ENCODE assay signal across 12 mouse cellular contexts in genomic region chr10:76067674-76068613, GRCm38 (mm10). TPM values are rescaled to one million over a fixed set of nuclear protein-coding genes. Genes with fewer than 3 reads are reported as not detected.
DNase-seq lines count a peak whose midpoint lies in the region; ATAC-seq and TF ChIP-seq lines count a peak whose summit lies in the region.
"Had no signal": no experiment of that assay in that cellular context is flagged by ENCODE, and none has a peak within 500 bp of the region (broad histone marks: within the 10 kb centered on the region; RNA-seq: fewer than 3 reads in every experiment).

No protein-coding gene starts in this region.

- no peak overlapping the region for H3K4me3 ChIP-seq in lung, postnatal 0 days (ENCODE audit: low read depth, low read length)
- no peak overlapping the region for H3K4me3 ChIP-seq in lung, adult 2 months (replicated peaks; ENCODE audit: extremely low read depth, low read depth, low read length)
- no peak overlapping the region for H3K4me3 ChIP-seq in stomach, postnatal 0 days (ENCODE audit: low read depth, low read length)
- H3K4me3 ChIP-seq: embryonic facial prominence, embryonic 13.5 days had no signal

- no peaks in the 10 kb centered on the region for H3K27me3 ChIP-seq in lung, postnatal 0 days (replicated peaks; ENCODE audit: insufficient read depth, low read length)
- H3K27me3 ChIP-seq in stomach, postnatal 0 days (ENCODE audit: control insufficient read depth, insufficient read depth, low read length): no peaks in the 10 kb centered on the region
- H3K27me3 ChIP-seq: embryonic facial prominence, embryonic 13.5 days; Patski had no signal

- H3K4me1 ChIP-seq in lung, postnatal 0 days (ENCODE audit: insufficient read depth, low read depth, low read length): no peaks in the 10 kb centered on the region
- no peaks in the 10 kb centered on the region; the same call in 1 of the 2 replicates for H3K4me1 ChIP-seq in lung, adult 2 months (ENCODE audit: control insufficient read depth, insufficient read depth, low read length)
- H3K4me1 ChIP-seq in stomach, postnatal 0 days (replicated peaks; ENCODE audit: control insufficient read depth, insufficient read depth): no peaks in the 10 kb centered on the region
- H3K4me1 ChIP-seq: embryonic facial prominence, embryonic 13.5 days had no signal

- no peak overlapping the region for H3K4me2 ChIP-seq in lung, postnatal 0 days (replicated peaks; ENCODE audit: low read depth, low read length)
- no peak overlapping the region for H3K4me2 ChIP-seq in stomach, postnatal 0 days (replicated peaks; ENCODE audit: low read depth)
- H3K4me2 ChIP-seq: embryonic facial prominence, embryonic 13.5 days had no signal

- no peak overlapping the region for H3K9ac ChIP-seq in lung, postnatal 0 days (replicated peaks; ENCODE audit: low read depth)
- no peak overlapping the region for H3K9ac ChIP-seq in stomach, postnatal 0 days (ENCODE audit: low read length)
- H3K9ac ChIP-seq: embryonic facial prominence, embryonic 13.5 days had no signal

- WGBS in lung, postnatal 0 days: 23% methylated on average over 12 of the region's 12 CpGs
- WGBS in lung, adult 2 months: 30% methylated on average over 12 of the region's 12 CpGs
- 27% methylated on average over 12 of the region's 12 CpGs for whole genome bisulfite sequencing in stomach, postnatal 0 days

- H3K9me3 ChIP-seq in lung, postnatal 0 days (ENCODE audit: low read length): no peaks in the 10 kb centered on the region
- no peaks in the 10 kb centered on the region for H3K9me3 ChIP-seq in stomach, postnatal 0 days (ENCODE audit: control insufficient read depth, low read length)
- H3K9me3 ChIP-seq: embryonic facial prominence, embryonic 13.5 days had no signal

- DNase-seq in lung, postnatal 0 days (ENCODE audit: low spot score): peak; percentile 7
- DNase-seq in lung, adult 2 months: no peak
- peak; percentile 73 to 80 for DNase-seq in cerebellum, postnatal 25 days
- DNase-seq in kidney, postnatal 36 days: peak; percentile 25 to 46
- DNase-seq in stomach, postnatal 0 days (ENCODE audit: low spot score): peak; percentile 30
- no peak for DNase-seq in adrenal gland, adult (ENCODE audit: inconsistent age in 2 of 2, low spot score in 1 of 2)
- DNase-seq in B cell, adult 2 months: no peak
- DNase-seq: heart, postnatal 10 days had no signal

- TF ChIP-seq POLR2A in lung, adult 2 months (IDR thresholded peaks at IDR 0.05; ENCODE audit: borderline replicate concordance, extremely low read depth, low read depth, low read length): no peak

- no peak for ATAC-seq in lung, postnatal 0 days
- 0 out of 2 replicates have a peak, but pooled peaks have one; percentile 18 for ATAC-seq in stomach, postnatal 0 days (ENCODE audit: low FRiP score, low TSS enrichment)
- no peak for ATAC-seq in monocyte, adult 5-6 weeks (replicated peaks; ENCODE audit: insufficient number of reproducible peaks, low FRiP score, low TSS enrichment, poor library complexity, severe bottlenecking)
- ATAC-seq: Patski had no signal

- no peaks in the 10 kb centered on the region for H3K36me3 ChIP-seq in lung, postnatal 0 days (ENCODE audit: insufficient read depth, low read length)
- H3K36me3 ChIP-seq in stomach, postnatal 0 days (ENCODE audit: control insufficient read depth, insufficient read depth, low read length): no peaks in the 10 kb centered on the region
- H3K36me3 ChIP-seq: embryonic facial prominence, embryonic 13.5 days had no signal

- TF ChIP-seq CTCF in lung, postnatal 0 days (IDR thresholded peaks at IDR 0.05): no peak
- TF ChIP-seq CTCF in lung, adult 2 months (IDR thresholded peaks at IDR 0.05; ENCODE audit: insufficient read depth, low read length): no peak
- TF ChIP-seq CTCF in stomach, postnatal 0 days (IDR thresholded peaks at IDR 0.05; ENCODE audit: low read depth): no peak

- H3K27ac ChIP-seq in lung, postnatal 0 days (ENCODE audit: low read length): no peak overlapping the region
- no peak overlapping the region for H3K27ac ChIP-seq in stomach, postnatal 0 days (replicated peaks)
- H3K27ac ChIP-seq: embryonic facial prominence, embryonic 13.5 days had no signal

- no peak for TF ChIP-seq EP300 in lung, postnatal 0 days (IDR thresholded peaks at IDR 0.05)
- TF ChIP-seq EP300 in stomach, postnatal 0 days (optimal IDR thresholded peaks at IDR 0.05): no peak

RNA-seq across cellular contexts. Expression of gene Zfp280b, which starts 35.5 kb away (rescaled TPM):
- 8.8 and 9.4 TPM in 2 replicates for polyA plus RNA-seq in lung, postnatal 0 days (2015; fragmentation: Nextera tagmentation; extraction: Ambion mirVana)
- polyA plus RNA-seq in lung, adult 2 months (2012; rRNA removed): 5.3 and 6.9 TPM in 2 replicates
- polyA plus RNA-seq in stomach, postnatal 0 days (2015; fragmentation: Nextera tagmentation; extraction: Ambion mirVana): 5.7 and 6.1 TPM in 2 replicates
- 4.8 to 11.1 TPM (median 10.7 TPM) in 3 replicates for total RNA-seq in monocyte, adult 5-6 weeks (2017)

RNA-seq across cellular contexts. Expression of gene Slc5a4b, which starts 42.8 kb away (rescaled TPM):
- polyA plus RNA-seq in lung, postnatal 0 days (2015; fragmentation: Nextera tagmentation; extraction: Ambion mirVana): 0.04 TPM in 1 of 2 replicates, not detected in the other
- not detected in 2 replicates for polyA plus RNA-seq in lung, adult 2 months (2012; rRNA removed)
- polyA plus RNA-seq in stomach, postnatal 0 days (2015; fragmentation: Nextera tagmentation; extraction: Ambion mirVana): 0.04 and 0.06 TPM in 2 replicates
- total RNA-seq in monocyte, adult 5-6 weeks (2017): not detected in 3 replicates
- total RNA-seq: heart, postnatal 10 days; megakaryocyte progenitor cell, adult 5-6 weeks had no signal
- polyA plus RNA-seq: embryonic facial prominence, embryonic 13.5 days; Patski had no signal

Comparison
In these comparisons a context has a peak if more than half of its experiments do, and no peak if none do; other contexts are left out.
1. DNase-seq: peak in lung, postnatal 0 days (single experiment), cerebellum, postnatal 25 days (2 of 2), kidney, postnatal 36 days (2 of 2) and stomach, postnatal 0 days (single experiment); none in lung, adult 2 months (single experiment), adrenal gland, adult (0 of 2) and B cell, adult 2 months (0 of 2).